Mouse (Mus musculus) layer of hippocampus, postnatal 36 days (tissue): ENCODE data around the gene Pcsk5. TPM values are rescaled to one million over a fixed set of nuclear protein-coding genes. Genes with fewer than 3 reads are reported as not detected.
A peak's percentile ranks its signal among the peaks of the same experiment; 100 is the strongest.

ENCODE experiments used
- DNase-seq, 2 experiments: peaks; one replicate each; pipeline ENCODE4 v3.0.0; 2022
- total RNA-seq, 2 experiments: library from RNA; stranded (reverse); gene quantifications; 2 replicates each; pipeline ENCODE4 v1.2.3; 2021

The Pcsk5 gene
- total RNA-seq, 2 experiments from 2014 or later, result 13.9 to 15.0 TPM

DNA sequence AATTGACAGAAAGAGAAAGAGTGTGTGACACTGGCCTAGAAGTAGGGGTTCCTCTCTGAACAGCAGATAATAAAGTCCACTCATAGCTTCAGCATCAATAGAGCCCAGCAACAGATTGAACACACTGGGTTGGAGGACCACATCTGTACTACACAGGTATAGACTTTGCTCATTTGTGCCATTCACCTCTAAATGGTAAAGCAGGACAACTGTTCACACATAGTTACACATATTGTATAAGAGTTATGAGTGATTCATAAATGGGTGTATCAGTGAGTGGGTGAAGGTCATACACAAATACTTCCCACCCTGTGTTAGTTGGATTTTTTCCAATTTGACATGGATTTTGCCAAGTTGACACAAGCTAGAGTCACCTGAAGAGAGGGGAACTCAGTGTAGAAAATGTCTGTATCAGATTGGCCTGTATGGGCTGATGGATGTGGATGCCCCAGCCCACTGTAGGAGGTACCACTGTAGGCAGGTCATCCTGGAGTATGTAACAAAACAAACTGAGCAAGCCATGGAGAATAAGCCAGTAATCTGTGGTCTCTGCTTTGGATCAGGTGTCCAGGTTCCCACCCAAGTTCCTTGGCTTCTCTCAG lies 104.7 kb downstream of the Pcsk5 start:
- DNase-seq, result no peak

DNA sequence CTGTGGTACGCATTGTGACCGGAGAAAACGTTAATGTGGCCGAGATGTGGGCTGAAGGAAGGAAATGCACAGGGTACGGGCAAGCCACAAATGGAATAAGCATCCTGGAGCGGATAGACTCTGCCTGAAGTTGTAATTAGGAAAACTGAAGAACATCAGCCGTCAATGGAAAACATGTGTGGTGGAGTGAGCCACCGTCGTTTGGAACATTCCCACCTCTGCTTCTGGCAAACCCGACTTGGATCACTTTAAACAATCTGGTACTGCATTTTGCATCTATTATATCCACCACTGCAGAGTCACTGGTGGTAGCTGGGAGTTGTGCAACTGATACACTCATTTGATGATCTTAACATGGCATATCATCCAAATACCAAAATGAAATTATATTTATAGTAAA lies 120.4 kb downstream of the Pcsk5 start:
- no peak for DNase-seq

DNA sequence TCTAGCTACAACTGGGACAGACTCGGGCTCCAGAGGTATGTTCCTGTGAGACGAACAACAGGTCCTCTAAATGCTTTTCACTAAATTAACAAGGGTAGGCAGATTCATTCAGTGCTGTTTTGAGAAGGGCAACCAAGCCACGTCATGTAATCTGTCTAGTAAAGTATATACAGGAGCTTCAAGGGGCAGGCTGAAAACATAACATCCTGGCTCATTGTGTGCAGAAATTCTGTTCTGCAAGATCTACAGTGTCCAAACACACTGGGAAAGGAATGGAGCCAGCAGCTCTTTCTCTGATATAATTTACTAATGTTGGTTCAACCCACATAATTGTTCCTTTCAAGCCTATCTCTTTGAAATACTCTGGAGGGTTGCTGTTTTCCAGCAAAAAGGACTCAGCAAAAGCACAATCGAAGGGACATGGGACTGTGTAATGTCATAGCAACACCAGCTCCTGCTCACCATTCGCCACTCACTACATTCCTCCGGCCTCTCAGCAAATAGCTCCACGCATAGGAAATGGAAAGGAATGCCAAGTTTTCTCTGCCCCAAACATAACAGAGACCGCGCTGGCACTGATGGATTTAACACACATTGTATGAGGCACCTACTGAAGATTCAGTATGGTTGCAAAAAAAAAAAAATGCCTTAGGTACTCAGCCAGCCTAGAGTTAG lies 122.0 kb downstream of the Pcsk5 start:
- DNase-seq, result no peak

DNA sequence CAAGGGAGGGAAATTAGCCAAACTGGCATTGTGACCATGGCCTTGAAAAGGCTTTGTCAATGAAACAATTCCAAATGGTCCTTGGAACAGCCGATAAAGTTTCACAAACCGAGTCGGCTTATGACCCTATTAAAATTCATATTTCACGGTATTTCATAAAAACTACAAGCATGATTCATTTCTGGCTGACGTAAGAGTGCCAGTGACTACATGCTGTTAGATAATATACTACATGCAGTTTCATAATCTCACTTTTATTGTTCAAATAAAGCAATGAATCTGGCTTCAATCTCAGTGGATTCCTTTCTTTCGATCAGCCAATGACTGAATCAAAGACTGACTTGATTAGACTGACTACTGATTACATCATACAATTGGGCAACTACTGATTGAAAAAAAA lies 145.8 kb downstream of the Pcsk5 start:
- DNase-seq, result no peak

DNA sequence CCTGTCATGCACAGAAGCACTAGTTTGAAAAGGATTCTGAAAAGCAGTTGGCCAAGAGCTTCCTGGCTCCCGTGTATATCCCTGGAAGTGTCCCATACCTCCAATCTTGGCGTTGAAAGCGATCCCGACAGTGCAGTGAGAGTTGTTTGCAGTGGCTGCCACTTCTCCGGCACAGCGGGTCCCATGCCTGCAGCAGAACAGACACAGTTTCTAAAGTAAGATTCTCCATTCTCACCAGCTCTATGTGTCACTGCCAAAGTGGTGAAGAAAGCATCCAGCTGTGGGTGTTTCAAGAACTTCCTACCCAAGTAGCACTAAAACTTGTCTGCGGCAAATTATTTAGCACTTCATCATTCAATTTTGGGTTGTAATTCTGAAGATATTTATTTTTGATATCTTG lies 159.1 kb downstream of the Pcsk5 start:
- DNase-seq, result no peak

DNA sequence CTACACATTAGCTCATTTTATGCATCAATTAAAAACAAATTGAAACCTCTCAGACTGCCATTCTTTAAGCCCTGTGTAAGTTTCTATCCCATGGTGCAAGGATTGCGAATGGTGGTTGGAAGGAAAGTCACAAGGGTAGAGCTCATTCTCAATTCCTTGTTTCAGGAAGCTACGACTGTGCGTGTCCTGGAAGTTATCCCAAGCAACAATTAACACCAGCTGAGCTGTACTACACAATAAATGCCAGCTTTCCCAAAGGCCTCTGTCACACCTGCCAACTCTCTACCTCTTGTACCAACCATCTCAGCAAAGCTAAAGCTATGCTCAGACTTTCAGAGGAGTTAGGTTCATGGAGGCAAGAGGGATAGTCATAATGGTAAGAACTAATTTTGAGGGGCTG lies 174.8 kb downstream of the Pcsk5 start:
- DNase-seq, result no peak

DNA sequence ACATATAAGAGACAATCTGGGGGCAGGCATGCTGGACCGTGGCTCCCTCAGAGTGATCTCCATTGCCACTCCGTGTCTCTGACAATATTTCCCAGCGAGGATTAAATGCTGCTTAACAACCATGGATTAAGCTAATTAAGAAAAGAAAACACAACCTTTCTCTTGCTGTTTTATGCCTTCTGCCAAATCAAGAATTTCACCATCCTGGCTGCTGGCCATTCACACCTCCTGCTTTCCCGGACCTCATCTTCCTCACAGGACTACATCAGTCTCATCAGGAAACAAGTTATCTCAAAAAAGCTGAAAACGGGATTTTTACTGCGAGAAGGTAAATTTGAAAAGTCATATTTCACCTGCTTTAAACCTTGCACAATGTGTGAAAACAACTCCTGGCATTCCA lies 175.2 kb downstream of the Pcsk5 start:
- DNase-seq, result no peak

DNA sequence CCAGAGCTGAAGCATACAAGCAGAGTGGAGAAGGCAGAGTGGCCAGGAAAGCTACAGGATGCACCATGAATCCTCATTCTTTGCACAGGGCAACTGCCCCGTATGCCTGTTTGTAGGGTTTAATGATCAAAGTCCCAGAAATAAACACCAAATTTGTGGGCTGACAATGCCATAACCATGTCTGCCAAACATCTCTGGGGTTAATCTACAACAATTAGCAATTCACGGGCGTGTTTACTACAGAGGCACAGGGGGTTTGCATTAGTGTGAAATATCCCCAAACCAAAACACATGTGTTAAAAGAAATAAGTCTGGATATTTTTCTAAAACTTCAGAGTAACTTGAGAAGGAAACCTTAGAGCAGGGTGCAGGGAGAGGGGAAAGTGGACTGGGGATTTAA lies 178.1 kb downstream of the Pcsk5 start:
- DNase-seq, result no peak

DNA sequence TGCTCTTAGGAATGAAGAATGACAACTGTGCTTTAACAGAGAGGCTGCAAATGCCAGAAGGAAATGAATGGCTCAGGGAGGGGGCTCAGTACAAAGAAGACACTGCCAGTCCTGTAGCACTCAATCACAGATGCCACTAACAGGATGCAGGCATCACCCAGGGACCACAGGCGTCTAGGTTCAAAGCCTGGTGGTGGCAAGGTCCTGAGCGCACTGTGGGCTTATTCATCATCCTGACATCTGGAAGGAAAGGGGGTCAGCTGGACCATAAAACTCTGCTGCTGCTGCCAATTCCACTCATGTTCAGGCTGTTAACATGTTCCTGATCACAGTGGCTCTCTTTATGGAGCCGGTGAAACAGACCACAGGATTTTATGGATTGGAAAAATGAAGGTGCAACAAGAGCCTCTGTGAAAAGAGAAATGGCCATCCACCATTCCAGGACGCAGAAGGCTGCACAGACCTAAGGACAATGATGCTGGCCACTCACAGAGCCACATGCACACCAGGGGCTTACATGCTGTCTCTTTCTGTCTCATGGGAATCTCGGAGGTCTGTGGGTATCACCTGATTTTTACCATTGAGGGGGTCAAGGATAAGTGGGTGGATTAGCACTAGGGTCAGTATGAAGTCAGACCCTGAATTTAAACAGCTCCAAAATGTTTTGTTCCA lies 186.5 kb downstream of the Pcsk5 start:
- DNase-seq, result no peak

DNA sequence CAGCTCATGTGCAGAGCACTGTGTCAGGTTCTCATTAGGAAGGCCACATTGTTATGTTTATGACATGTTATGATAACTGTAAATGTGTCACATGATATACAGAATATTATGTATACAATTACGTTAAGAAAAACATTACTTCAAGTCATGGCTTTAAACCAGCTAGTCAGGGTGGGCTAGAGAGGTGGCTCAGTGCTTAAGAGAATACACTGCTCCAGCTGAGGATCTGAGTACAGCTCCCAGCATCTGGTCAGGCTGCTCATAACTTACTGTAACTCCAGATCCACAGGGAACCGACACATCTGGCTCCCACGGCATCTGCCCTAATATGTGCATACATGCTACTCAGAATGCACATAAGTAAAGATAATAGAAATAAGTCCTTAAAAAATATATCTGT lies 187.5 kb downstream of the Pcsk5 start:
- no peak for DNase-seq

DNA sequence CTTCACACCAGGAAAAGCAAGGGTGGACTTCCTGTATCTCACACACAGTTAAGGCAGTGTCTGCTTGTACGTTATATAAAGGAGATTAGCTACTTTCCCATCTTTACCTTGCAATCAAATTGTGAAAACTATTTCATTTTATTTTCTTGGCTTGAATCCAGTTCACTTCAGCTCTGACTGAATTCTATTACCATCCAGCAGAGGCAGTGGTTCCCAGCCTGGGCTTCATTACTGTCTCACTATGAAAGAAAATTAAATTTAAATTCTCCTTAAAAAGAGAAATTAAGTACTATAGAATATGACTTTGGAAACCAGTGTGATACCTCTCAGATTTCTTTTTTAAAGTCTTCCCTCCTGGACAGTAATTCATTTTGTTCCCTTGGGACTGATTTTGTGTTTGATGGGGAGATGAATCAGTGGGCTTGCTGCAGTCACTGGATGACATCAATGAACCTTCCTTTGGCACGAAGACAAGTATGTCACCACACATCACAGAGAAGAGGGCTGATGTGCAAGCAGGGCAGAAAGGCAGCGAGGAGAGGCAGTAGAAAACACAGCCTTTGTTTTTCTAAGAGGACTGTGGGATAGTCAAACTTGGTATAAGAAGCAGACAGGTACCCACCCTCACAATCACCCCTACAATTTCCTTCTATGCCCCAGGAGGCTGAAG lies 194.2 kb downstream of the Pcsk5 start:
- no peak for DNase-seq

DNA sequence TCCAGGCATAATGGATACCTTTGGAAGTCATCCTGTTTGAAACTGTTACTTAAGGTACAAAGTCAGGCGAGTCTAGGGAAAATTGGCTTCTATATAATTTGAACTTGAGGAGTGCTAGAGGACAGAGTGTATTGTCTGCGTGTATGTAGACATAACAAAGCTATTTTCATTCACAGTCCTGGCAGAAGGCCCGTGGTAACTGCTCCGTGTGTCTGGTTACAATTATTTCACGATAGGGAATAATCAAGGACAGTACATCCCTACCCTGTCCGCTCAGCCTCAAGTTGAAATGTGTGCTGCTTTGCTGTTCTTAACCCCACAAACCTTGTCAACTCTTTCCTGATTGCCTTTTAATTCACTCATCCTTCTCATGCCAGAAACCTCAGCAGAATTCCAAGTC lies 201.4 kb downstream of the Pcsk5 start:
- DNase-seq, result no peak

DNA sequence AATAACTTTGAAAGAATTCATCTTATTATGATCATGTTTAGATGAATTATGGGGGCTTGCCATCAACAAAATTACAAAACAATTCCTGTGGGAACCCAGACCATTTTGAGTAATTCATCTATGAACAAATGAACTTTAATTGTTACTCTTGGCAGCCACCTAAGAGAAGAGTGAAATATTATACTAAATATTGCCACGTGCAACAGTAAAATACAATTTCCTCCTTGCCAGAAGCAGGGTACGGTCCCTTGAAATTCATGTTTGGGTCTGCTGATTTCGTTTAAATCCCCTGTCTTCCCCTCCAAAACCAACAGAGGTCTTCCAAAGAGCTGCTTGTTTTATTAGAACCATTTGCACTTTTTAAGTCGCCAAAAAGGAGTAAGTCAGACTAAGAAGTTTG lies 221.8 kb downstream of the Pcsk5 start:
- DNase-seq, result no peak

DNA sequence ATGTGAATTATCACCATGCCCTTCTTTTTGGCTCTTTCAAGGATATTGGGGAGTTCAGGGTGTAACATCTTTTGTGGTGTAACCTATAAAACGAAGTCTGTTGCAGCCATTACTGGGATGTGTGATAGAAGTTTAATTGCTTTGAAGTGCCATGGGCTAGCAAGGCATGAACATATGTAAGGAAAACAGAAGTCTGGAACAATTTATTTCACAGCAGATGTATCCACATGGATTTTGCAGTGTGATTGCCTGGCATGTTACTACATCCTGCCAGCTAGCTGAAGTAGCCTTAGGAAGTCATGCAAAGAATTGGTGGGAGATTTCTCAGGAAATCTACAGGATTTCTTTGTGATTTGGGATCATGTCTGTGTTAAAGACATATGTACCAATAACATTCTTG lies 230.9 kb downstream of the Pcsk5 start:
- DNase-seq, result no peak

DNA sequence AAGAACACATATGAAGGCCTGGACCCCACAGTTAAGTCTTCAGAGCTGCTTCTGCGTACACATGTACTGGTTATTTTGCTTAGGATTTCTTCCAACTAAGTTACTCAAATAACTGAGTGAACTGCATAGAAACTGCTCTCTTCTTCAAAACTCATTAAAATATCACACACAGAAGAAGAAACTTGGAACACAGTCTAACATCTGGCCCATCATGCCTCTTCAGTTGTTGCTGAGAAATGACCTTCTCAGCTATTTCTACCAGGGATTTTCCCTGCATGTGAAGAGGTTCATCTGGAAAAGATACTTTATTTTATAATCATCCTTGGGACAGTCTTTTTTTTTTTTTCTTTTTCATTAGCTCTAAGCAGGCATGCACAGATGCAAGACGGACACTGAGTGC lies 231.3 kb downstream of the Pcsk5 start:
- no peak for DNase-seq

DNA sequence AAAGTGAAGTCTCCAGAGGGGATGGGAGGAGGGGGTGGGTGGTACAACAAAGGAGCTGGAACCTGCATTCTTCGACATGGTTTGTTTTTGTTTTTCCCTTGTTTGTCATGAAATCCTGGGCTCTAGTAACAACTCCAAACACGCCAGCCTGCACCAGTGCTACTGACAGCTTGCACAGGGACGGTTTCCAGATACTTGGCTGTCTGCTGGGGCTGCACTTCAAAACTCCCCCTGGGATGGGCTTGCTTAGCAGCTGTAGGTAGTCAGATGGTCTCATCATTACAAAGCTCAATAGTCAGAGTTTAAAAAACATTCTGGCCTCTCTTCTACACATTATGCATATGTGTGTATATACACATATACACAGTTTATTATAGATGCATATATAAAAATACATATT lies 234.1 kb downstream of the Pcsk5 start:
- peak; percentile 43 to 61 for DNase-seq

DNA sequence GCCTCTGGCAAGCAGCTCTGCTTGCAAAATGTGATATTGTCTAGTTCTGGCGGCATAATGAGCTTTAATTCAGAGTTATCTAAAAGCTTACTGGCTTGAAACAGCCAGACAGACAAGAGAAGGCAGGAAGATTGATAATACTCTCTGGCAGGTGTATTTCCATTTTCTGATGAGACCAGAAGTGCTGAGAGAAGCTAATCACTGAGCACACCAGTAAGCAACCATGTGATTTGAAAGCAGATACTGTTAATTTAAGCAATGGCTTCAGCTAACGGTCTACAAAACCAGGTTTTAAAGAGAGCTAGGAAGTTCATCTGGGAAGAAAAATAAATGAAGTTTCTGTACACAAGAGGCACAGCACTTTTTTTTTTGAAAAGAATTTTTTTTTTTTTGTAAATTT lies 237.1 kb downstream of the Pcsk5 start:
- DNase-seq, result no peak

DNA sequence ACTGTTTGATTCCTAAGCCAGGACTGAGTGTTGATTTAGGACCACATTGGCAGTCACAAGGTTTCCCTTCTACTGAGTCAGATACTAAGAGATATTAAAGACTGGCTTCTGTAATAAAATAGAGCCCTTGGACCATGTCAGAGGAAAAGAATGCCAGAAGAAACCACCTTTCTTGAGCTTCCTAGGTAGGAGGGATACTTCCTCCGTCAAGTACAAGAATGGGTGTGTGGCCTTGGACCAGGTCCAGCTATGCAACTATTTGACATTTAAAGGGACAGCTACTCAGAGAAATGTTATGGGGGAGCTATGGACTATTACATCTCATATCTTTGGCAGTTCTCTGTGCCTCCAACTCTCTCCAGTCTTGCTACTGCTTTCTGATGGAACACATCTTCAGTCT lies 244.6 kb downstream of the Pcsk5 start:
- DNase-seq, result no peak

DNA sequence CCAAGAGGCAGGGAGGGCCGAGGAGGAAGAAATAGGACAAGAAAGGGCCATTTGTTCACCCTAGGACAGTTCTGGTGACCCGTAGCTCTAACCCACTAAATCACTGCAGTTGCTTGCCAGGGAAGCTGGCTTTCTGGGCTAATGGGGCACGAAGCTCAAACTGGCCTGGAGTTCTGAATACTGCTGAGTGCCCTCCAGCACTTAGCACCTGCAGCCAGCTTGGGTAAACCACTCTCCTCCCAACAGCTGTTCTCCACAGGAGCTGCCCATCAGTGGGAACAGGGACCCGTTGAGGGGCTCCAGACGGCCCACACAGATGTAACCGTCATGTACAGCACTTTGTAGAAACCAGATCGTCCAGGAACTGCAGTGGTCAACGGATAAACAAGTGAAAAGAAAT lies 246.1 kb downstream of the Pcsk5 start:
- DNase-seq, result no peak

DNA sequence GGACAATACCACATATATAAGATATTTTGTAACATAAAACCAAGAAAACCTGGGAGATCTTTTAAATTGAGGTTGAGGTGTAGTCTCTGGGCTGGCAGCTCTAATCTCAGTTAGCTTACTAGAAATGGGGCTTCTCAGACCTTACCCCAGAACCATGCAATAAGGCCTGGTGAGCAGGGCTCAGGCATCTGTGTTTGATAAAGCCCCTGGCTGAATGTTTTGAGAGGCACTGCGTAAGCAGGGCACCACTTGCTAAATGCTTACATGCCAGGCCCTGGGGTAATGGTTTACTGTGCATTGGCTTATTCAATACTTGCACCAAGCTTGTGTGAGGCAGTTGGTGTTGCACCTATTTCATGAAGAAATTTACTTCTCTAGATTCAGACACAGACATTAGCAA lies 247.1 kb downstream of the Pcsk5 start:
- DNase-seq, result no peak

DNA sequence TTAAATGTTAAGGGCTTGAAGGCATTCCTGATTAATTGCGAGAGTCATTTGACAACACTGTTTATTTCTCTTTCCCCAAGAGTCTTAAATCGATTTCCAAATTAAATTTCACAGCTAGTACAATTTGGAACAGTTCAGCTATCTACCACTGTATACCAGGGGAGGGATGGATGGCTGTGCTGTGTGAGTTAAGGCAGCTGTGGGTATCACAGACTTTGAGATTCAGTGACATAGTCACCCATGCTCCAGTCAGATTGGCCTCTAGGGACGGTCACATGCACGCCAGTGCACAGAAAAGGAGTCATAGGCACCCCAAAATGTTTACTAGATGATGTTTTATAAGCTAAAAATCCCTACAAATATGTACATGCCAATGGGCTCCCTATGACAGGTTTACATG lies 260.0 kb downstream of the Pcsk5 start:
- DNase-seq, result no peak

DNA sequence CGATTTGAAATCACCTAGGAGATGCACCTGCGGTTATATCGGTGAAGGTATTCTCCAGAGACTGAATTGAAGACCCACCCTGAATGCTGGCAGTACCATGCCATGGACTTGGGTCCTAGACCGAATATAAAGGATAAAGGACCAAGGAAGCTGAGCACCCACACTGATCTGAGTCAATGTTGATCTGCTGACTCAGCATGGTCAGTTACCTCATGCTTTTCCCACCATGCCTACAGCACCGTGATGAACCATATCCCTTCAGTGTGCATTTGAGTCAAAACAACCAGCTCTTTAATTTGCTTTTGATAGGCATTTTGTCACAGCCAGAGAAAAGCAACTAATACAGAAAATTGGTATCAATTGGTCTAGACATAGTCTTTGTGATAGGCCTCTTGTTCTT lies 262.9 kb downstream of the Pcsk5 start:
- no peak for DNase-seq

DNA sequence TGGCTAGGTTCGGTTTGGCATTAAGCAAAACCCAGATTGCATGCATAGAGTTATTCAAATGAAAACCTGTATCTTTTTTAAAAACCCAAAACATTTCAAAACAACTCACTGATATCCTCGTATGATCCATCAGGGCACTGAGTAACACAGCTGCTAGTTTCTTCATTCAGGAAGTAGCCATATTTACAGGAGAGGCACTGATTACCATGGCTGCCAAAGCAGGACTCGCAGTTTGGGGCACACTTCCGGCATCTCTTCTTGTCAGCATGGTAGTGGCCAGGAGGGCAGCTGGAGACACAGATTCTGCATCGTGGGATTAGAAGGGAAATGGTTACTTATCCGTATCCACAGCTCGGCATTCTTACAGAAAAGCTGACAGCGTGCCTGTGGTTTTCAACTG lies 265.1 kb downstream of the Pcsk5 start:
- DNase-seq, result peak in 1 of 2 experiments; percentile 11

DNA sequence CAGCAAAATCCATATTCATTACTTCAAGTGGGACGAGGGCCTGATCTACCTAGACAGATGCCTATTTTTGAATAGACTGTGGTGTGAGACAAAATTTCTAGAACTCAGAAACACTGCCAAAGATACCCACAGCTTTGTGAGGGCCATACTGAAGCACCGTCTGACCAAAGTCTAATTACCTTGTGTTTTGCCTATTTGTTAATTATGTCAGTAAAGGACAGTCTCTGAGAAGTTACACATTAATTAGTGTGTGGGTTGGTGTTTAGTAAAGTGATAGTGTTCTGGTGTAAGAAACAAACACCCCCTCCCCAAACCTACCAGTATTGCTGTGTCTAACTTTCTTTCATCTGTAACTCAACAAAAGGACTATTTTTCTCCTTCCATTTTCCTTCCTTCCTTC lies 266.5 kb downstream of the Pcsk5 start:
- DNase-seq, result no peak
